Mouse (Mus musculus): Measurements from ENCODE around the gene Sun5.
"Not testable (repeated sequence)": the region's sequence is repeated elsewhere in the genome, so short reads cannot be mapped to it uniquely, and the experiment has no call there.

The Sun5 gene

GRCm38 (mm10) chr2:153870984-153871383 lies at the start of gene Sun5:
Sun5 (minus strand) TSS chr2:153871084.
- DNase-seq, result no peak

GRCm38 (mm10) chr2:153917930-153918329 lies 47.0 kb upstream of the Sun5 start, which contains the start of gene Bpifb3:
Bpifb3 (plus strand) TSS chr2:153918230.
- no peak for DNase-seq

GRCm38 (mm10) chr2:153914151-153914550 lies 43.3 kb upstream of the Sun5 start:
- peak; percentile 47 for DNase-seq

GRCm38 (mm10) chr2:153906626-153907025 lies 35.7 kb upstream of the Sun5 start:
- DNase-seq, result no peak

GRCm38 (mm10) chr2:153902726-153903125 lies 31.8 kb upstream of the Sun5 start:
- no peak for DNase-seq

GRCm38 (mm10) chr2:153900088-153900487 lies 29.2 kb upstream of the Sun5 start, which contains the start of gene Bpifb6:
Bpifb6 (plus strand) TSS chr2:153900388.
- no peak for DNase-seq

- DNase-seq, result no peak
Observed at GRCm38 (mm10) chr2:153899111-153899510, 28.2 kb upstream of the Sun5 start.

GRCm38 (mm10) chr2:153874745-153875144 lies 3.9 kb upstream of the Sun5 start, which contains the start of gene Bpifb2:
Bpifb2 (plus strand) TSS chr2:153875045.
- no peak for DNase-seq

- no peak for DNase-seq
Observed at GRCm38 (mm10) chr2:153861960-153862359, 8.9 kb downstream of the Sun5 start.

- DNase-seq, result no peak
Observed at GRCm38 (mm10) chr2:153860715-153861114, 10.2 kb downstream of the Sun5 start.

GRCm38 (mm10) chr2:153860315-153860714 lies 10.6 kb downstream of the Sun5 start:
- no peak for DNase-seq

GRCm38 (mm10) chr2:153859581-153859980 lies 11.3 kb downstream of the Sun5 start:
- DNase-seq, result no peak

GRCm38 (mm10) chr2:153853544-153853943 lies 17.3 kb downstream of the Sun5 start:
- no peak for DNase-seq

GRCm38 (mm10) chr2:153851030-153851360 lies 19.9 kb downstream of the Sun5 start:
- peak; percentile 75 for DNase-seq

- no peak for DNase-seq
Observed at GRCm38 (mm10) chr2:153850351-153851029, 20.4 kb downstream of the Sun5 start.

GRCm38 (mm10) chr2:153848389-153848788 lies 22.5 kb downstream of the Sun5 start:
- no peak for DNase-seq

- DNase-seq, result no peak
Observed at GRCm38 (mm10) chr2:153842854-153843253, 28.0 kb downstream of the Sun5 start.

GRCm38 (mm10) chr2:153833291-153833690 lies 37.6 kb downstream of the Sun5 start:
- no peak for DNase-seq

GRCm38 (mm10) chr2:153828704-153829103 lies 42.2 kb downstream of the Sun5 start:
- DNase-seq, result no peak

GRCm38 (mm10) chr2:153827171-153827830 lies 43.6 kb downstream of the Sun5 start:
- no peak for DNase-seq

- not testable (repeated sequence) for DNase-seq
Observed at GRCm38 (mm10) chr2:153825900-153826299, 45.0 kb downstream of the Sun5 start.

- DNase-seq, result peak; percentile 26
Observed at GRCm38 (mm10) chr2:153824593-153824992, 46.3 kb downstream of the Sun5 start.

- DNase-seq, result no peak
Observed at GRCm38 (mm10) chr2:153822005-153822543, 48.8 kb downstream of the Sun5 start.

GRCm38 (mm10) chr2:153809921-153810320 lies 61.0 kb downstream of the Sun5 start:
- no peak for DNase-seq
